Mouse (Mus musculus) hindbrain, embryonic 16.5 days (tissue): ENCODE data around the gene Tbc1d9b. TPM values are rescaled to one million over a fixed set of nuclear protein-coding genes. Genes with fewer than 3 reads are reported as not detected.
"Not testable (repeated sequence)": the region's sequence is repeated elsewhere in the genome, so short reads cannot be mapped to it uniquely, and the experiment has no call there.

Experiments used
- ATAC-seq: fragments of 200-750 bp; cut with Nextera tagmentation; 2 replicates; pipeline ENCODE4 v1.8.0; 2017; ENCODE audit warnings: moderate TSS enrichment, moderate library complexity
- H3K27ac ChIP-seq: fragments of 300-500 bp; sonication (generic); 2 replicates; pipeline ENCODE4 v1.5.1; 2014; ENCODE audit warnings: low read depth, mild to moderate bottlenecking, control low read depth, low read length, moderate library complexity
- H3K27me3 ChIP-seq: fragments of 300-500 bp; sonication (generic); replicated peaks from 2 replicates; pipeline ENCODE4 v1.6.1; 2014; ENCODE audit warnings: low read length; ENCODE audit not compliant: control insufficient read depth, insufficient read depth
- H3K36me3 ChIP-seq: fragments of 300-500 bp; sonication (generic); 2 replicates; pipeline ENCODE4 v1.6.1; 2014; ENCODE audit warnings: mild to moderate bottlenecking, low read length, moderate library complexity, mixed read lengths; ENCODE audit not compliant: control insufficient read depth, insufficient read depth
- H3K4me1 ChIP-seq: fragments of 300-500 bp; sonication (generic); 2 replicates; pipeline ENCODE4 v1.6.1; 2014; ENCODE audit warnings: low read depth, low read length; ENCODE audit not compliant: control insufficient read depth, insufficient read depth
- H3K4me2 ChIP-seq: fragments of 300-500 bp; sonication (generic); 2 replicates; pipeline ENCODE4 v1.6.1; 2014; ENCODE audit warnings: mild to moderate bottlenecking, low read length, control low read depth, moderate library complexity
- H3K4me3 ChIP-seq: fragments of 300-500 bp; sonication (generic); 2 replicates; pipeline ENCODE4 v1.5.1; 2014; ENCODE audit warnings: mild to moderate bottlenecking, low read length, control low read depth, moderate library complexity
- H3K9ac ChIP-seq: fragments of 300-500 bp; sonication (generic); 2 replicates; pipeline ENCODE4 v1.6.1; 2014; ENCODE audit warnings: low read depth, mild to moderate bottlenecking, control low read depth, low read length, moderate library complexity
- H3K9me3 ChIP-seq: fragments of 300-500 bp; sonication (generic); 2 replicates; pipeline ENCODE4 v1.6.1; 2014; ENCODE audit warnings: mild to moderate bottlenecking, low read length, moderate library complexity; ENCODE audit not compliant: control insufficient read depth
- WGBS: fragments of 180-500 bp; shearing (Covaris S2); extraction: QIAGEN DNeasy Blood & Tissue Kit; methylation state at CpG from one replicate; pipeline ENCODE4 v1.1.7; 2014; 5-methylcytosine and 5-hydroxymethylcytosine counted together
- polyA plus RNA-seq: library from polyadenylated mRNA; unstranded; fragments of >200 nt; fragmentation: Nextera tagmentation; extraction: Ambion mirVana; gene quantifications from 2 replicates; pipeline ENCODE4 v1.2.1, GENCODE M21; 2015

Tbc1d9b gene
- polyA plus RNA-seq, 1 experiment from 2014 or later: 36.0 TPM

DNA sequence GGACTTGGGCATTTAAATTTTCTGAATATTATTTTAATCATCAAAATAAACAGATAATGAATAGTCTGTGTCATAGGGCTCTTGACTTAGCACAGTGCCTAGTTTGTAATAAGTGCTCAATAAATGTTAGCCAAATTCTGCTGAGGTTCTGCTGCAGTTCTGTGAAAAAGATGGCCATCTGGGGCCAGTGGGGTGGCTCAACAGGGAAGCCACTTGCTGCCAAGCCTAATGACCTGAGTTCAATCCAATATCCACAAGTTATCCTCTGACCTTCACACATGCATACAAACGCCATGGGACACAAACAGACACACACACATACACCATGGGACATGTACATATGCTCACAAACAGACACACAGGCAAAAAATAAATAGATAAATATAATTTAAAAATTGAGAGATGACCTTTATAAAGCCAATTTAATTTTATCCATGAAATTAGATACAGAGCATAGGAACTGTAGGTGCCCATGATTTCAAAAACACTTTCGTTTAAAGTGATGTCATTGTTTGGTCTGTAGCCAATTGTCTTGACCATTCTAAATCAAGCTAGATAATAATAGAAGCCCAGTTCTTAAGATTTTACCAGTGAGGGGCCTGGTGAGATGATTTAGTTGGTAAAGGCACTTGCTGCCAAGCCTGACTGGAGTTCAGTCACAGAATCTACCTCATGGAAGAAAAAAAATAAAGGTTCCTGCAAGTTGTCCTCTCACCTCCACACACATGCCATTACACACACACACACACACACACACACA lies 30.5 kb upstream of the Tbc1d9b start:
- whole genome bisulfite sequencing: 68% methylated on average over 2 of the region's 2 CpGs
- no peaks in the 10 kb centered on the region for H3K27me3 ChIP-seq
- no peaks in the 10 kb centered on the region for H3K9me3 ChIP-seq
- no peak overlapping the region for H3K9ac ChIP-seq
- peaks cover 9% of the 10 kb centered on the region for H3K36me3 ChIP-seq
- H3K4me2 ChIP-seq: no peak overlapping the region
- ATAC-seq: no peak
- no peaks in the 10 kb centered on the region; the same call in none of the 2 replicates for H3K4me1 ChIP-seq
- H3K4me3 ChIP-seq: no peak overlapping the region
- no peak overlapping the region for H3K27ac ChIP-seq

DNA sequence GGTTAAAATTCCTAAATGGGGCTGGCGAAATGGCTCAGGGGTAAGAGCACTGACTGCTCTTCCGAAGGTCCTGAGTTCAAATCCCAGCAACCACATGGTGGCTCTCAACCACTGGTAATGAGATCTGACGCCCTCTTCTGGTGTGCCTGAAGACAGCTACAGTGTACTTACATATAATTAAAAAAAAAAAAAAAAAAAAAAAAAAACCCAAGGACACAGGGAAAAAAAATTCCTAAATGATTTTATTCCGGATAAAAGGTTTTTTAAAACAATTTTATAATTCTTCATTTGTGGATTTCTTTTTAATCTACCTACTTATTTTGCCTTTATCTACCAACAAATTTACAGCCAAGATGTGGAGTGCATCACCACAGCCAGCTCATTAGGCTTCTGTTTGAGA lies 29.2 kb upstream of the Tbc1d9b start:
- not testable (repeated sequence) for H3K9ac ChIP-seq, H3K27me3 ChIP-seq, H3K4me1 ChIP-seq, H3K36me3 ChIP-seq, H3K4me3 ChIP-seq, H3K9me3 ChIP-seq, H3K4me2 ChIP-seq, H3K27ac ChIP-seq, ATAC-seq
- WGBS: 95% methylated on average over 4 of the region's 4 CpGs

DNA sequence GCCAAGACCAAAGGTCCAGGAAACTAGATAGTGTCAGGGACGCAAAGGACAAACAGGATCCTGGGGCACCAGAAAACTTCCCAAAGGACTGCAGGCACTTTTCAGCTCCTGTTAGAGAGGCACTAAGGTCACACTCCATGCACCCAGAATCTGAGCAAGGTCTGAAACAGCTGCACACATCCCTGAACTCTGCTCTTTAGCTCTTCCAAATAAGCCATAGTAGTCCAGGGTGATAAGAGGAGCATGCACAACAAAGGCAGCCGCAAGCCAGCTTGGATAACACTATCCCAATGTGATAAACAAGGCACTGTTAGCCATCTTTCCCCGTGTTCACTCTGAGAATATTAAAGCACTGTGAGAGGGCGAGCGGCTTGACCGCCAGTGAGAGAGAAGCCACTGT lies 27.2 kb upstream of the Tbc1d9b start:
- Histone ChIP-seq H3K4me2 (no peak overlapping the region), H3K27me3 (no peaks in the 10 kb centered on the region), H3K36me3 (peaks cover 5% of the 10 kb centered on the region), H3K27ac (peak overlapping the region; percentile 24; the same call in 1 of the 2 replicates), H3K4me1 (no peaks in the 10 kb centered on the region; the same call in none of the 2 replicates), H3K9me3 (no peaks in the 10 kb centered on the region), H3K9ac (no peak overlapping the region), H3K4me3 (no peak overlapping the region)
- WGBS: 84% methylated on average over 6 of the region's 6 CpGs
- no peak for ATAC-seq

GRCm38 (mm10) chr11:50105237-50105636 lies 26.0 kb upstream of the Tbc1d9b start:
- no peak for ATAC-seq
- H3K27me3 ChIP-seq: no peaks in the 10 kb centered on the region
- no peak overlapping the region for H3K4me2 ChIP-seq
- H3K36me3 ChIP-seq: peaks cover 5% of the 10 kb centered on the region
- H3K27ac ChIP-seq: no peak overlapping the region
- H3K9ac ChIP-seq: no peak overlapping the region
- 90% methylated on average over 5 of the region's 5 CpGs for WGBS
- H3K9me3 ChIP-seq: no peaks in the 10 kb centered on the region
- H3K4me3 ChIP-seq: no peak overlapping the region
- H3K4me1 ChIP-seq: no peaks in the 10 kb centered on the region; the same call in none of the 2 replicates

- WGBS: 83% methylated on average over 7 of the region's 7 CpGs
- no peak for ATAC-seq
- no peaks in the 10 kb centered on the region for H3K27me3 ChIP-seq
- H3K27ac ChIP-seq: no peak overlapping the region
- H3K4me3 ChIP-seq: no peak overlapping the region
- H3K9me3 ChIP-seq: no peaks in the 10 kb centered on the region
- H3K4me1 ChIP-seq: no peaks in the 10 kb centered on the region; the same call in 1 of the 2 replicates
- no peak overlapping the region for H3K9ac ChIP-seq
- H3K4me2 ChIP-seq: no peak overlapping the region
- H3K36me3 ChIP-seq: peaks cover 5% of the 10 kb centered on the region
Observed at GRCm38 (mm10) chr11:50106024-50106423, 25.2 kb upstream of the Tbc1d9b start.

DNA sequence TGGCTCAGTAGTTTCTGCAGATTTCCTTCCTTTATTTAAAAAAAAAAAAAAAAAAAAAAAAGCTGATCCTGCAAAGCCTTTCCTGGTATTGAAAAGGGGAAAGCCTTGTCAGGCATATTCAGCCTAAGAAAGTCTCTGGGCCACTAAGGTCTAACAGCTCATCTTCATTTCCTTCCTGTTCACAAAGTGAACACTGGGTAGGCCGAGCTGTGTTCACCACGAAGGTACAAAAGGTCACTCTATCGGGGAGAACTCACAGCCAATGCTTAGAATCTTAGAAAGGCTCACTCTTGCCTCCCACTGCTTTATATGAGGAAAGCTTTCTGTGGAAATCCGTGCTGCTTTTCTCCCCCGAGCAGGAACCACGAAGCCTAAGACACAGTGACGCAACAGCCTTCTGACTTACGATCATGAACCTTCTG lies 22.4 kb upstream of the Tbc1d9b start:
- Histone ChIP-seq H3K4me2 (no peak overlapping the region), H3K4me3 (no peak overlapping the region), H3K9ac (no peak overlapping the region), H3K27ac (no peak overlapping the region), H3K36me3 (peaks cover 2% of the 10 kb centered on the region; the same call in 1 of the 2 replicates), H3K9me3 (no peaks in the 10 kb centered on the region), H3K27me3 (no peaks in the 10 kb centered on the region), H3K4me1 (no peaks in the 10 kb centered on the region; the same call in 1 of the 2 replicates)
- 79% methylated on average over 8 of the region's 8 CpGs for WGBS
- ATAC-seq: no peak

DNA sequence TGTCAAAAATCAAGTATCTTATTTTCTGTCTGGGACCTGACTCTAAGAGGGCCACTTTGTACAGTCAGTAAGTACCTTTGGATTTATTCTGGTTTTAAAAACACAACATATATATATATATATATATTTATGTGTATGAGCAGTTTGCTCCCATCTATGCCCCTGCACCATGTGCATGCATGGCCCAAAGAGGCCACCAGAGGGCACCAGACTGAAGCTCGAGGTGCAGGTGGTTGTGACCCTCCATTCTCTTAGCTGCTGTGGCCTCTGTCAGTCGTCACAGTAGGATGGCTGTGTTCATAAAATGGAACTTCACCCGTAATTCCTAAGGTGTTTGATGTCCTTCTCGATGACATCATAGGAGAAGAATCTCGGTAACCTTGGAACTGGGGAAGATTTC lies 16.9 kb upstream of the Tbc1d9b start:
- ATAC-seq: no peak
- H3K4me3 ChIP-seq: no peak overlapping the region
- no peak overlapping the region for H3K4me2 ChIP-seq
- H3K4me1 ChIP-seq: no peaks in the 10 kb centered on the region
- H3K27me3 ChIP-seq: no peaks in the 10 kb centered on the region
- no peak overlapping the region for H3K9ac ChIP-seq
- no peak overlapping the region for H3K27ac ChIP-seq
- no peaks in the 10 kb centered on the region for H3K9me3 ChIP-seq
- no peaks in the 10 kb centered on the region for H3K36me3 ChIP-seq
- 20% methylated on average over 5 of the region's 5 CpGs for WGBS

GRCm38 (mm10) chr11:50122631-50123081 lies 8.5 kb upstream of the Tbc1d9b start:
- Histone ChIP-seq H3K4me2 (no peak overlapping the region), H3K36me3 (peaks cover 10% of the 10 kb centered on the region; the same call in 1 of the 2 replicates), H3K4me1 (no peaks in the 10 kb centered on the region), H3K27ac (no peak overlapping the region), H3K9ac (no peak overlapping the region), H3K27me3 (no peaks in the 10 kb centered on the region), H3K4me3 (no peak overlapping the region), H3K9me3 (no peaks in the 10 kb centered on the region)
- ATAC-seq: no peak
- 77% methylated on average over 8 of the region's 8 CpGs for WGBS

DNA sequence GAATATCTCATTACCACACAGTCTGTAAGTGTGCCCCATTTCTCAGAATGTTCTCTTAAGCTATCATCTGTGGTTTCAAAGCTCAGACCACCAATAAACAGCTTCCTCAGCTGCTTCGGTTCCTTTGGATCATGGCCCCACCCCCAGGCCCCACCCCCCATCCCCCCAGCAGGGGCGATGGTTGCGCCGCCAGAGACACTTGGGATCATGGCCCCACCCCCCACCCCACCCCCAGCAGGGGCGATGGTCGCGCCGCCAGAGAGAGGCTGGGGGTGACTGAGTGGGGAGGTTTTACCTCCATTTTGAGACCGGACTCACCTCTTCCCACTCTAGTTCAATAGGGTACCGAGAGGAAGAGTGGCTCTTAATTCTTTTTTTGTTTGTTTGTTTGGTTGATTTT lies 3.4 kb upstream of the Tbc1d9b start:
- no peak overlapping the region for H3K4me3 ChIP-seq
- peaks cover 11% of the 10 kb centered on the region for H3K4me1 ChIP-seq
- H3K36me3 ChIP-seq: no peaks in the 10 kb centered on the region
- no peaks in the 10 kb centered on the region for H3K9me3 ChIP-seq
- 3% methylated on average over 10 of the region's 10 CpGs for WGBS
- H3K27ac ChIP-seq: no peak overlapping the region
- no peak overlapping the region for H3K9ac ChIP-seq
- no peaks in the 10 kb centered on the region for H3K27me3 ChIP-seq
- H3K4me2 ChIP-seq: peak overlapping the region; percentile 44
- ATAC-seq: no peak
